14 mouse cellular contexts compared by ENCODE assay signal in genomic region chr3:27370582-27371275, GRCm38 (mm10). TPM values are rescaled to one million over a fixed set of nuclear protein-coding genes. Genes with fewer than 3 reads are reported as not detected.
DNase-seq lines count a peak whose midpoint lies in the region; ATAC-seq and TF ChIP-seq lines count a peak whose summit lies in the region.
"Had no signal": no experiment of that assay in that cellular context is flagged by ENCODE, and none has a peak within 500 bp of the region (broad histone marks: within the 10 kb centered on the region; RNA-seq: fewer than 3 reads in every experiment).

No protein-coding gene starts in this region.

- H3K4me1 ChIP-seq in stomach, embryonic 15.5 days = 0 out of 2 replicates have a peak, but pooled peaks cover 8% of the 10 kb centered on the region
- no peaks in the 10 kb centered on the region for H3K4me1 ChIP-seq in stomach, postnatal 0 days (replicated peaks; ENCODE audit: control insufficient read depth, insufficient read depth)
- peaks cover 16% of the 10 kb centered on the region for H3K4me1 ChIP-seq in forebrain, embryonic 12.5 days
- peaks cover 19% of the 10 kb centered on the region for H3K4me1 ChIP-seq in midbrain, embryonic 10.5 days

- peaks cover 32% of the 10 kb centered on the region for H3K27me3 ChIP-seq in stomach, embryonic 15.5 days (replicated peaks)
- H3K27me3 ChIP-seq in stomach, postnatal 0 days (ENCODE audit: control insufficient read depth, insufficient read depth, low read length) = peaks cover 6% of the 10 kb centered on the region; the same call in 1 of the 2 replicates
- H3K27me3 ChIP-seq in forebrain, embryonic 12.5 days = peaks cover 62% of the 10 kb centered on the region
- H3K27me3 ChIP-seq in midbrain, embryonic 10.5 days (ENCODE audit: low read depth, poor library complexity, severe bottlenecking) = peaks cover 65% of the 10 kb centered on the region

- no peaks in the 10 kb centered on the region for H3K36me3 ChIP-seq in stomach, embryonic 15.5 days
- no peaks in the 10 kb centered on the region for H3K36me3 ChIP-seq in stomach, postnatal 0 days (ENCODE audit: control insufficient read depth, insufficient read depth, low read length)
- H3K36me3 ChIP-seq in forebrain, embryonic 12.5 days (replicated peaks) = no peaks in the 10 kb centered on the region
- H3K36me3 ChIP-seq in midbrain, embryonic 10.5 days = no peaks in the 10 kb centered on the region
- H3K36me3 ChIP-seq: G1E had no signal

- H3K4me3 ChIP-seq in stomach, embryonic 15.5 days (replicated peaks) = no peak overlapping the region
- no peak overlapping the region for H3K4me3 ChIP-seq in stomach, postnatal 0 days (ENCODE audit: low read depth, low read length)
- H3K4me3 ChIP-seq in forebrain, embryonic 12.5 days (replicated peaks) = peak overlapping the region; percentile 39
- peak overlapping the region; percentile 54 for H3K4me3 ChIP-seq in midbrain, embryonic 10.5 days
- H3K4me3 ChIP-seq: erythroblast, embryonic 14.5 days had no signal

- DNase-seq in stomach, postnatal 0 days (ENCODE audit: low spot score) = no peak
- DNase-seq in midbrain, embryonic 10.5 days (ENCODE audit: low spot score) = no peak
- no peak for DNase-seq in B cell, adult 2 months
- DNase-seq in gastrocnemius, adult 18-20 months (ENCODE audit: low spot score) = no peak
- DNase-seq in T-cell, adult 2 months (ENCODE audit: low spot score) = no peak
- DNase-seq in right cerebral cortex, postnatal 14 days = no peak
- DNase-seq: cerebellum, adult 2 months had no signal

- no peak for TF ChIP-seq CTCF in stomach, postnatal 0 days (IDR thresholded peaks at IDR 0.05; ENCODE audit: low read depth)

- no peak for TF ChIP-seq EP300 in stomach, postnatal 0 days (optimal IDR thresholded peaks at IDR 0.05)

- 5% methylated on average over 20 of the region's 20 CpGs for WGBS in stomach, embryonic 15.5 days
- 5% methylated on average over 20 of the region's 20 CpGs for WGBS in stomach, postnatal 0 days
- WGBS in forebrain, embryonic 12.5 days = 2% methylated on average over 20 of the region's 20 CpGs
- 2% methylated on average over 20 of the region's 20 CpGs for WGBS in midbrain, embryonic 10.5 days

- ATAC-seq in stomach, embryonic 15.5 days (ENCODE audit: insufficient read depth, low FRiP score, low read depth) = no peak
- no peak for ATAC-seq in stomach, postnatal 0 days (ENCODE audit: low FRiP score, low TSS enrichment)
- no peak for ATAC-seq in forebrain, embryonic 12.5 days (ENCODE audit: low FRiP score)

- no peak overlapping the region for H3K9ac ChIP-seq in stomach, embryonic 15.5 days
- no peak overlapping the region for H3K9ac ChIP-seq in stomach, postnatal 0 days (ENCODE audit: low read length)
- no peak overlapping the region for H3K9ac ChIP-seq in forebrain, embryonic 12.5 days

- no peak overlapping the region for H3K27ac ChIP-seq in stomach, embryonic 15.5 days
- no peak overlapping the region for H3K27ac ChIP-seq in stomach, postnatal 0 days (replicated peaks)
- no peak overlapping the region for H3K27ac ChIP-seq in forebrain, embryonic 12.5 days
- no peak overlapping the region for H3K27ac ChIP-seq in midbrain, embryonic 10.5 days (replicated peaks)

- H3K9me3 ChIP-seq in stomach, embryonic 15.5 days = no peaks in the 10 kb centered on the region
- H3K9me3 ChIP-seq in stomach, postnatal 0 days (ENCODE audit: control insufficient read depth, low read length) = no peaks in the 10 kb centered on the region
- H3K9me3 ChIP-seq in forebrain, embryonic 12.5 days = no peaks in the 10 kb centered on the region
- no peaks in the 10 kb centered on the region for H3K9me3 ChIP-seq in midbrain, embryonic 10.5 days (replicated peaks)
- H3K9me3 ChIP-seq: G1E had no signal

- peak overlapping the region; percentile 40; the same call in 1 of the 2 replicates for H3K4me2 ChIP-seq in stomach, embryonic 15.5 days
- no peak overlapping the region for H3K4me2 ChIP-seq in stomach, postnatal 0 days (replicated peaks; ENCODE audit: low read depth)
- H3K4me2 ChIP-seq in forebrain, embryonic 12.5 days = peak overlapping the region; percentile 68

RNA-seq across cellular contexts. Expression of gene Ghsr, which starts 0.4 kb away (rescaled TPM):
- polyA plus RNA-seq in stomach, embryonic 15.5 days (2015; fragmentation: Nextera tagmentation; extraction: Ambion mirVana) = 0.04 TPM in 1 of 2 replicates, not detected in the other
- not detected in 2 replicates for polyA plus RNA-seq in stomach, postnatal 0 days (2015; fragmentation: Nextera tagmentation; extraction: Ambion mirVana)
- 0.04 TPM in 1 of 2 replicates, not detected in the other for polyA plus RNA-seq in forebrain, embryonic 12.5 days (2016; fragmentation: Nextera tagmentation; extraction: Ambion mirVana)
- polyA plus RNA-seq in midbrain, embryonic 10.5 days (2016; fragmentation: Nextera tagmentation; extraction: Ambion mirVana) = 0.06 and 0.30 TPM in 2 replicates
- not detected for total RNA-seq in gastrocnemius, adult 18-20 months (2021)
- total RNA-seq: adrenal gland, postnatal 14 days; heart, adult 8-10 months; liver, adult 2 months had no signal
- polyA plus RNA-seq: G1E; liver, adult 2 months had no signal

RNA-seq across cellular contexts. Expression of gene Tnfsf10, which starts 53.9 kb away (rescaled TPM):
- 0.54 and 0.61 TPM in 2 replicates for polyA plus RNA-seq in stomach, embryonic 15.5 days (2015; fragmentation: Nextera tagmentation; extraction: Ambion mirVana)
- polyA plus RNA-seq in stomach, postnatal 0 days (2015; fragmentation: Nextera tagmentation; extraction: Ambion mirVana) = 0.30 and 0.39 TPM in 2 replicates
- not detected in 2 replicates for polyA plus RNA-seq in forebrain, embryonic 12.5 days (2016; fragmentation: Nextera tagmentation; extraction: Ambion mirVana)
- not detected in 2 replicates for polyA plus RNA-seq in midbrain, embryonic 10.5 days (2016; fragmentation: Nextera tagmentation; extraction: Ambion mirVana)
- 1 to 10 TPM; 2.6 to 2.8 TPM for total RNA-seq in gastrocnemius, adult 18-20 months (2021)
- polyA plus RNA-seq: erythroblast, embryonic 14.5 days had no signal

Comparison
In these comparisons a context has a peak if more than half of its experiments do, and no peak if none do; other contexts are left out.
1. H3K4me3 ChIP-seq: peak in forebrain, embryonic 12.5 days (single experiment) and midbrain, embryonic 10.5 days (single experiment); none in stomach, embryonic 15.5 days (single experiment) and stomach, postnatal 0 days (single experiment).